Comparison of ENCODE assay signal across 16 mouse cellular contexts in genomic region chr8:77366446-77366845, GRCm38 (mm10).
"Had no signal": no experiment of that assay in that cellular context is flagged by ENCODE, and none has a peak within 500 bp of the region (broad histone marks: within the 10 kb centered on the region; RNA-seq: fewer than 3 reads in every experiment).

No protein-coding gene starts in this region.

- H3K9me3 ChIP-seq: heart, embryonic 10.5 days; heart, embryonic 12.5 days; hindbrain, embryonic 13.5 days; hindbrain, embryonic 15.5 days; limb, embryonic 13.5 days; limb, embryonic 15.5 days; liver, embryonic 12.5 days had no signal

- H3K4me1 ChIP-seq: heart, embryonic 10.5 days; liver, embryonic 12.5 days had no signal

- H3K27me3 ChIP-seq: heart, embryonic 12.5 days; hindbrain, embryonic 13.5 days; hindbrain, embryonic 15.5 days; limb, embryonic 13.5 days; limb, embryonic 15.5 days; liver, embryonic 12.5 days had no signal

- H3K36me3 ChIP-seq: hindbrain, embryonic 13.5 days; hindbrain, embryonic 15.5 days; limb, embryonic 15.5 days had no signal

- ATAC-seq: forebrain, postnatal 0 days; hindbrain, postnatal 0 days; intestine, embryonic 16.5 days; liver, embryonic 12.5 days had no signal

- H3K4me2 ChIP-seq: heart, embryonic 12.5 days; hindbrain, embryonic 13.5 days; hindbrain, embryonic 15.5 days; limb, embryonic 13.5 days; limb, embryonic 15.5 days; liver, embryonic 12.5 days had no signal

- H3K9ac ChIP-seq: forebrain, postnatal 0 days; heart, embryonic 12.5 days; hindbrain, embryonic 13.5 days; hindbrain, embryonic 15.5 days; limb, embryonic 13.5 days; limb, embryonic 15.5 days; liver, embryonic 12.5 days; liver, embryonic 14.5 days had no signal

- H3K27ac ChIP-seq: heart, embryonic 10.5 days; hindbrain, embryonic 13.5 days; hindbrain, embryonic 15.5 days; hindbrain, postnatal 0 days; limb, embryonic 13.5 days; limb, embryonic 15.5 days; liver, embryonic 12.5 days; liver, embryonic 14.5 days had no signal

- H3K4me3 ChIP-seq: heart, embryonic 10.5 days; heart, embryonic 12.5 days; hindbrain, embryonic 13.5 days; hindbrain, embryonic 15.5 days; limb, embryonic 13.5 days; limb, embryonic 15.5 days; liver, embryonic 12.5 days had no signal

- DNase-seq: forebrain, postnatal 0 days; gastrocnemius, postnatal 14 days; gastrocnemius, postnatal 36 days; heart, postnatal 36 days; layer of hippocampus, postnatal 36 days; left cerebral cortex, postnatal 4 days had no signal
